Mouse (Mus musculus) testis, adult 2 months (tissue): Measurements from ENCODE around the gene Hand1. TPM values are rescaled to one million over a fixed set of nuclear protein-coding genes. Genes with fewer than 3 reads are reported as not detected.
"Not testable (repeated sequence)": the region's sequence is repeated elsewhere in the genome, so short reads cannot be mapped to it uniquely, and the experiment has no call there.

Experiments used
- H3K27ac ChIP-seq: fragments of 200-500 bp; 2 replicates; pipeline ENCODE4 v1.5.1; 2012; ENCODE audit warnings: low read depth, low read length; ENCODE audit not compliant: control insufficient read depth, insufficient read depth
- H3K27me3 ChIP-seq: fragments of 200-500 bp; 2 replicates; pipeline ENCODE4 v1.6.1; 2012; ENCODE audit warnings: mild to moderate bottlenecking, low read length, moderate library complexity; ENCODE audit not compliant: control insufficient read depth, insufficient read depth
- H3K36me3 ChIP-seq: fragments of 200-500 bp; 2 replicates; pipeline ENCODE4 v1.6.1; 2012; ENCODE audit warnings: mild to moderate bottlenecking, low read length; ENCODE audit not compliant: control insufficient read depth, insufficient read depth
- H3K4me1 ChIP-seq: fragments of 200-500 bp; 2 replicates; pipeline ENCODE4 v1.6.1; 2012; ENCODE audit warnings: low read length; ENCODE audit not compliant: control insufficient read depth, insufficient read depth
- H3K4me3 ChIP-seq: fragments of 200-500 bp; 2 replicates; pipeline ENCODE4 v1.5.1; 2012; ENCODE audit warnings: low read depth, mild to moderate bottlenecking, low read length, moderate library complexity, mixed read lengths; ENCODE audit not compliant: control insufficient read depth
- CTCF ChIP-seq: fragments of 200-500 bp; IDR thresholded peaks from 2 replicates; pipeline ENCODE4 v1.5.1; 2012; ENCODE audit warnings: low read depth, mild to moderate bottlenecking, inconsistent platforms, low read length, moderate library complexity; ENCODE audit not compliant: control insufficient read depth, insufficient read depth, insufficient replicate concordance
- POLR2A ChIP-seq: fragments of 200-500 bp; IDR thresholded peaks from 2 replicates; pipeline ENCODE4 v1.6.1; 2012; ENCODE audit warnings: low read depth, mild to moderate bottlenecking, inconsistent platforms, low read length, moderate library complexity; ENCODE audit not compliant: control insufficient read depth
- polyA plus RNA-seq: library from polyadenylated mRNA; depleted of rRNA; stranded (reverse); fragments of >200 nt; gene quantifications from 2 replicates; pipeline ENCODE4 v1.2.3, GENCODE M21; 2012

The Hand1 gene
- polyA plus RNA-seq, 1 experiment: 0.15 TPM

GRCm38 (mm10) chr11:57853571-57853970 is 21.0 kb upstream of the Hand1 start:
- H3K4me1 ChIP-seq: no peaks in the 10 kb centered on the region
- no peak overlapping the region for H3K4me3 ChIP-seq
- H3K36me3 ChIP-seq: no peaks in the 10 kb centered on the region
- no peak overlapping the region for H3K27ac ChIP-seq
- no peaks in the 10 kb centered on the region for H3K27me3 ChIP-seq
- TF ChIP-seq POLR2A (no peak), CTCF (no peak)

- H3K27ac ChIP-seq: no peak overlapping the region
- H3K27me3 ChIP-seq: no peaks in the 10 kb centered on the region
- no peaks in the 10 kb centered on the region; the same call in 1 of the 2 replicates for H3K4me1 ChIP-seq
- H3K36me3 ChIP-seq: no peaks in the 10 kb centered on the region
- no peak for TF ChIP-seq CTCF
- no peak for TF ChIP-seq POLR2A
- no peak overlapping the region for H3K4me3 ChIP-seq
These were observed 18.3 kb upstream of the Hand1 start for GRCm38 (mm10) chr11:57850931-57851330.

GRCm38 (mm10) chr11:57850298-57850697 is 17.7 kb upstream of the Hand1 start:
- Histone ChIP-seq H3K4me3 (no peak overlapping the region), H3K27ac (no peak overlapping the region), H3K36me3 (no peaks in the 10 kb centered on the region), H3K4me1 (no peaks in the 10 kb centered on the region; the same call in 1 of the 2 replicates), H3K27me3 (no peaks in the 10 kb centered on the region)
- no peak for TF ChIP-seq CTCF
- no peak for TF ChIP-seq POLR2A

- no peak overlapping the region for H3K27ac ChIP-seq
- H3K4me3 ChIP-seq: no peak overlapping the region
- no peaks in the 10 kb centered on the region for H3K36me3 ChIP-seq
- no peaks in the 10 kb centered on the region for H3K27me3 ChIP-seq
- H3K4me1 ChIP-seq: no peaks in the 10 kb centered on the region; the same call in 1 of the 2 replicates
- no peak for TF ChIP-seq POLR2A
- TF ChIP-seq CTCF: no peak
These were observed 14.8 kb upstream of the Hand1 start for GRCm38 (mm10) chr11:57847396-57847795.

GRCm38 (mm10) chr11:57846421-57847363 is 14.1 kb upstream of the Hand1 start:
- not testable (repeated sequence) for H3K27ac ChIP-seq, H3K36me3 ChIP-seq, H3K4me1 ChIP-seq, H3K4me3 ChIP-seq, H3K27me3 ChIP-seq

- TF ChIP-seq CTCF (no peak), POLR2A (no peak)
- Histone ChIP-seq H3K36me3 (no peaks in the 10 kb centered on the region), H3K4me3 (no peak overlapping the region), H3K27ac (no peak overlapping the region), H3K27me3 (peaks cover 3% of the 10 kb centered on the region; the same call in 1 of the 2 replicates), H3K4me1 (peaks cover 5% of the 10 kb centered on the region; the same call in 1 of the 2 replicates)
These were observed 8.8 kb upstream of the Hand1 start for GRCm38 (mm10) chr11:57841391-57841790.

- Histone ChIP-seq H3K27me3 (peaks cover 3% of the 10 kb centered on the region; the same call in 1 of the 2 replicates), H3K36me3 (no peaks in the 10 kb centered on the region), H3K27ac (no peak overlapping the region), H3K4me1 (peaks cover 5% of the 10 kb centered on the region; the same call in 1 of the 2 replicates), H3K4me3 (no peak overlapping the region)
- no peak for TF ChIP-seq POLR2A
- TF ChIP-seq CTCF: no peak
These were observed 8.4 kb upstream of the Hand1 start for GRCm38 (mm10) chr11:57840986-57841385.
